Mouse (Mus musculus) brown adipose tissue, adult 24 weeks (tissue): ENCODE measurements at regions not wholly inside any gene's neighbourhood (a gene's known extent, or its start where the extent isn't known, plus 50 kb on each side); places are given as distances from the start of the nearest gene placed in this dataset.
A peak's percentile ranks its signal among the peaks of the same experiment; 100 is the strongest.

Source experiments
- H3K27ac ChIP-seq: fragments of 200-500 bp; replicated peaks from 2 replicates; pipeline ENCODE4 v1.5.1; 2012; ENCODE audit warnings: low read depth, mild to moderate bottlenecking, low read length
- H3K4me1 ChIP-seq: fragments of 200-500 bp; 2 replicates; pipeline ENCODE4 v1.6.1; 2012; ENCODE audit warnings: low read length, mixed read lengths; ENCODE audit not compliant: control insufficient read depth, insufficient read depth, insufficient read length
- H3K4me3 ChIP-seq: fragments of 200-500 bp; 2 replicates; pipeline ENCODE4 v1.5.1; 2012; ENCODE audit warnings: low read depth, mild to moderate bottlenecking, low read length, moderate library complexity; ENCODE audit not compliant: insufficient read depth

GRCm38 (mm10) chr4:150800774-150801173 lies 52.9 kb upstream of the Errfi1 start:
- Histone ChIP-seq H3K4me1 (peaks cover 7% of the 10 kb centered on the region), H3K4me3 (no peak overlapping the region), H3K27ac (no peak overlapping the region)

- H3K4me3 ChIP-seq, result peak overlapping the region; percentile 25; the same call in 1 of the 2 replicates
- peak overlapping the region; percentile 89 for H3K27ac ChIP-seq
- peaks cover 7% of the 10 kb centered on the region for H3K4me1 ChIP-seq
Measured at GRCm38 (mm10) chr4:150799550-150800398, 53.9 kb upstream of the Errfi1 start.

- H3K4me3 ChIP-seq, result peak overlapping the region; percentile 25; the same call in 1 of the 2 replicates
- H3K27ac ChIP-seq, result peak overlapping the region; percentile 89
- peaks cover 7% of the 10 kb centered on the region for H3K4me1 ChIP-seq
Measured at GRCm38 (mm10) chr4:150798783-150799530, 54.8 kb upstream of the Errfi1 start.

GRCm38 (mm10) chr4:150798281-150798680 lies 55.4 kb upstream of the Errfi1 start:
- H3K4me3 ChIP-seq, result no peak overlapping the region
- peak overlapping the region; percentile 83 for H3K27ac ChIP-seq
- H3K4me1 ChIP-seq, result peaks cover 7% of the 10 kb centered on the region

GRCm38 (mm10) chr4:150797057-150797456 lies 56.7 kb upstream of the Errfi1 start:
- Histone ChIP-seq H3K4me3 (no peak overlapping the region), H3K4me1 (peaks cover 7% of the 10 kb centered on the region), H3K27ac (no peak overlapping the region)

- Histone ChIP-seq H3K27ac (peak overlapping the region; percentile 55), H3K4me1 (peaks cover 3% of the 10 kb centered on the region)
Measured at GRCm38 (mm10) chr4:150794878-150795277, 58.8 kb upstream of the Errfi1 start.

GRCm38 (mm10) chr4:150794257-150794794 lies 59.4 kb upstream of the Errfi1 start:
- H3K4me1 ChIP-seq, result peaks cover under 1% of the 10 kb centered on the region
- peak overlapping the region; percentile 55 for H3K27ac ChIP-seq
- H3K4me3 ChIP-seq, result no peak overlapping the region

More at GRCm38 (mm10) chr4:150794878-150795277, 58.8 kb upstream of the Errfi1 start:
- H3K4me3 ChIP-seq, result no peak overlapping the region

GRCm38 (mm10) chr4:150793146-150793545 lies 60.6 kb upstream of the Errfi1 start:
- Histone ChIP-seq H3K27ac (no peak overlapping the region), H3K4me1 (no peaks in the 10 kb centered on the region), H3K4me3 (no peak overlapping the region)

GRCm38 (mm10) chr4:150789166-150789565 lies 64.6 kb upstream of the Errfi1 start:
- Histone ChIP-seq H3K4me1 (no peaks in the 10 kb centered on the region; the same call in 1 of the 2 replicates), H3K4me3 (no peak overlapping the region), H3K27ac (no peak overlapping the region)

- Histone ChIP-seq H3K27ac (no peak overlapping the region), H3K4me1 (no peaks in the 10 kb centered on the region; the same call in 1 of the 2 replicates)
Measured at GRCm38 (mm10) chr4:150787113-150787512, 66.6 kb upstream of the Errfi1 start.

GRCm38 (mm10) chr4:150786651-150787050 lies 67.1 kb upstream of the Errfi1 start:
- peak overlapping the region; percentile 16; the same call in 1 of the 2 replicates for H3K27ac ChIP-seq

More at GRCm38 (mm10) chr4:150787113-150787512, 66.6 kb upstream of the Errfi1 start:
- H3K4me3 ChIP-seq, result no peak overlapping the region

GRCm38 (mm10) chr4:150784491-150785451 lies 68.9 kb upstream of the Errfi1 start:
- Histone ChIP-seq H3K4me1 (no peaks in the 10 kb centered on the region; the same call in 1 of the 2 replicates), H3K27ac (peak overlapping the region; percentile 88), H3K4me3 (no peak overlapping the region)

More at GRCm38 (mm10) chr4:150786651-150787050, 67.1 kb upstream of the Errfi1 start:
- no peak overlapping the region for H3K4me3 ChIP-seq
- no peaks in the 10 kb centered on the region; the same call in 1 of the 2 replicates for H3K4me1 ChIP-seq

GRCm38 (mm10) chr4:150781304-150781703 lies 72.4 kb upstream of the Errfi1 start:
- no peak overlapping the region for H3K27ac ChIP-seq
- H3K4me1 ChIP-seq, result no peaks in the 10 kb centered on the region; the same call in 1 of the 2 replicates
- no peak overlapping the region for H3K4me3 ChIP-seq

GRCm38 (mm10) chr4:150779340-150779739 lies 74.4 kb upstream of the Errfi1 start:
- Histone ChIP-seq H3K27ac (no peak overlapping the region), H3K4me1 (no peaks in the 10 kb centered on the region)

More at GRCm38 (mm10) chr4:150779340-150779739, 74.4 kb upstream of the Errfi1 start:
- H3K4me3 ChIP-seq, result no peak overlapping the region
